Mouse (Mus musculus): ENCODE measurements around the gene E4f1.
A peak's percentile ranks its signal among the peaks of the same experiment; 100 is the strongest.
"Not testable (repeated sequence)": the region's sequence is repeated elsewhere in the genome, so short reads cannot be mapped to it uniquely, and the experiment has no call there.

E4f1 gene

GRCm38 (mm10) chr17:24455523-24456206 lies 14.4 kb downstream of the E4f1 start:
- DNase-seq (ENCODE audit: low spot score in 2 of 2): not testable (repeated sequence)

GRCm38 (mm10) chr17:24454756-24455522 lies 15.2 kb downstream of the E4f1 start:
- peak; percentile 100 for DNase-seq (ENCODE audit: low spot score in 2 of 2)

GRCm38 (mm10) chr17:24454218-24454755 lies 15.8 kb downstream of the E4f1 start:
- DNase-seq (ENCODE audit: low spot score in 2 of 2): no peak

- peak in 1 of 2 experiments; percentile 40 for DNase-seq (ENCODE audit: low spot score in 2 of 2)
Measured at GRCm38 (mm10) chr17:24453372-24453771, 16.7 kb downstream of the E4f1 start.

GRCm38 (mm10) chr17:24451220-24451619 lies 18.9 kb downstream of the E4f1 start:
- no peak for DNase-seq (ENCODE audit: low spot score in 2 of 2)

- no peak for DNase-seq (ENCODE audit: low spot score in 2 of 2)
Measured at GRCm38 (mm10) chr17:24449507-24449906, 20.6 kb downstream of the E4f1 start.

GRCm38 (mm10) chr17:24446590-24446989 lies 23.5 kb downstream of the E4f1 start:
- DNase-seq (ENCODE audit: low spot score in 2 of 2): no peak

- DNase-seq (ENCODE audit: low spot score in 2 of 2): no peak
Measured at GRCm38 (mm10) chr17:24443409-24443808, 26.7 kb downstream of the E4f1 start.

GRCm38 (mm10) chr17:24442632-24443155 lies 27.4 kb downstream of the E4f1 start, which contains the start of gene Dnase1l2:
Gene Dnase1l2 (minus strand): TSS chr17:24443105.
- no peak for DNase-seq (ENCODE audit: low spot score in 2 of 2)

- no peak for DNase-seq (ENCODE audit: low spot score in 2 of 2)
Measured at GRCm38 (mm10) chr17:24442107-24442506, 28.0 kb downstream of the E4f1 start.

- no peak for DNase-seq (ENCODE audit: low spot score in 2 of 2)
Measured at GRCm38 (mm10) chr17:24441148-24441547, 29.0 kb downstream of the E4f1 start.

- no peak for DNase-seq (ENCODE audit: low spot score in 2 of 2)
Measured at GRCm38 (mm10) chr17:24440377-24440776, 29.7 kb downstream of the E4f1 start.

GRCm38 (mm10) chr17:24437016-24437415 lies 33.1 kb downstream of the E4f1 start:
- DNase-seq (ENCODE audit: low spot score in 2 of 2): peak in 1 of 2 experiments; percentile 55

GRCm38 (mm10) chr17:24429201-24429983 lies 40.7 kb downstream of the E4f1 start:
- DNase-seq (ENCODE audit: low spot score in 2 of 2): no peak

GRCm38 (mm10) chr17:24427170-24427557 lies 42.9 kb downstream of the E4f1 start:
- DNase-seq (ENCODE audit: low spot score in 2 of 2): no peak

- DNase-seq (ENCODE audit: low spot score in 2 of 2): peak; percentile 93 to 94
Measured at GRCm38 (mm10) chr17:24426471-24427169, 43.5 kb downstream of the E4f1 start, which contains the start of gene Eci1. Gene Eci1 (plus strand): TSS chr17:24426641.

- no peak for DNase-seq (ENCODE audit: low spot score in 2 of 2)
Measured at GRCm38 (mm10) chr17:24425905-24426304, 44.2 kb downstream of the E4f1 start.

- not testable (repeated sequence) for DNase-seq (ENCODE audit: low spot score in 2 of 2)
Measured at GRCm38 (mm10) chr17:24425326-24425725, 44.8 kb downstream of the E4f1 start.

- DNase-seq (ENCODE audit: low spot score in 2 of 2): no peak
Measured at GRCm38 (mm10) chr17:24424489-24424888, 45.6 kb downstream of the E4f1 start.

- no peak for DNase-seq (ENCODE audit: low spot score in 2 of 2)
Measured at GRCm38 (mm10) chr17:24423114-24423513, 47.0 kb downstream of the E4f1 start.

Data from spleen, postnatal 36 days (tissue).